Mouse (Mus musculus) CH12.LX (cell line): ENCODE measurements at regions not wholly inside any gene's neighbourhood (a gene's known extent, or its start where the extent isn't known, plus 50 kb on each side); places are given as distances from the start of the nearest gene placed in this dataset.

Experiments used
- DNase-seq: peaks from one replicate; pipeline ENCODE4 v3.0.0-alpha.2; 2013; ENCODE audit errors: extremely low read depth
- H3K27ac ChIP-seq: 2 replicates; pipeline ENCODE4 v1.5.1; 2012; ENCODE audit warnings: low read depth, mild to moderate bottlenecking, control low read depth, moderate library complexity; ENCODE audit not compliant: insufficient read depth
- H3K27me3 ChIP-seq: replicated peaks from 2 replicates; pipeline ENCODE3; 2012; ENCODE audit warnings: inconsistent platforms
- H3K36me3 ChIP-seq, 2 experiments: replicated peaks in 1 of 2; 2 replicates each; pipeline versions ENCODE3 to v1.6.1; 2012; ENCODE audit warnings: inconsistent platforms in 1 of 2, low read length in 1 of 2, mild to moderate bottlenecking in 1 of 2, mixed read lengths in 1 of 2, moderate library complexity in 1 of 2; ENCODE audit not compliant: control insufficient read depth in 1 of 2, insufficient read depth in 1 of 2
- H3K4me1 ChIP-seq, 2 experiments: 2 replicates each; pipeline ENCODE4 v1.6.1; 2012; ENCODE audit warnings: inconsistent platforms in 1 of 2, moderate library complexity in 1 of 2; ENCODE audit not compliant: insufficient read depth in 2 of 2, control insufficient read depth in 1 of 2
- H3K4me2 ChIP-seq: 2 replicates; pipeline ENCODE4 v1.6.1; 2012; ENCODE audit warnings: low read depth, mild to moderate bottlenecking, control low read depth; ENCODE audit not compliant: poor library complexity, insufficient read depth, severe bottlenecking
- H3K4me3 ChIP-seq, 3 experiments: fragments of 150-350 bp in 1 of 3; sonication (generic) in 1 of 3; replicated peaks in 1 of 3; 2 replicates each; pipeline versions ENCODE3 to v1.5.1; 2011 to 2012; ENCODE audit warnings: low read depth in 2 of 3, low read length in 2 of 3, mild to moderate bottlenecking in 2 of 3, moderate library complexity in 2 of 3, control low read depth in 1 of 3, improper control_type of control experiment in 1 of 3, inconsistent platforms in 1 of 3, mixed read lengths in 1 of 3; ENCODE audit not compliant: poor library complexity in 1 of 3
- H3K79me2 ChIP-seq: replicated peaks from 2 replicates; pipeline ENCODE4 v1.6.1; 2012; ENCODE audit warnings: mild to moderate bottlenecking, moderate library complexity; ENCODE audit not compliant: control insufficient read depth, poor library complexity, insufficient read depth, severe bottlenecking; ENCODE audit errors: extremely low read depth
- H3K9ac ChIP-seq: 2 replicates; pipeline ENCODE4 v1.6.1; 2012; ENCODE audit warnings: low read depth, mild to moderate bottlenecking, control low read depth, moderate library complexity; ENCODE audit not compliant: insufficient read depth
- H3K9me3 ChIP-seq: replicated peaks from 2 replicates; pipeline ENCODE3; 2012; ENCODE audit warnings: low read length, inconsistent platforms, mixed read lengths
- BHLHE40 ChIP-seq: IDR thresholded peaks from 2 replicates; pipeline ENCODE4 v1.6.1; 2011; ENCODE audit warnings: mild to moderate bottlenecking, low read depth, low read length, improper control_type of control experiment
- CHD1 ChIP-seq: IDR thresholded peaks from 2 replicates; pipeline ENCODE4 v1.6.1; 2012; ENCODE audit warnings: low read depth, low read length, improper control_type of control experiment, inconsistent platforms
- E2F4 ChIP-seq: IDR thresholded peaks from 2 replicates; pipeline ENCODE4 v1.6.1; 2011; ENCODE audit warnings: low read depth, low read length, improper control_type of control experiment; ENCODE audit not compliant: insufficient replicate concordance
- EP300 ChIP-seq: IDR thresholded peaks from 2 replicates; pipeline ENCODE4 v1.6.1; 2011; ENCODE audit warnings: low read length, improper control_type of control experiment
- HCFC1 ChIP-seq: IDR thresholded peaks from 2 replicates; pipeline ENCODE4 v1.6.1; 2012; ENCODE audit warnings: low read depth, mild to moderate bottlenecking, inconsistent platforms, low read length, improper control_type of control experiment
- JUN ChIP-seq: IDR thresholded peaks from 2 replicates; pipeline ENCODE4 v1.6.1; 2011; ENCODE audit warnings: low read depth, mild to moderate bottlenecking, low read length, improper control_type of control experiment, moderate library complexity; ENCODE audit not compliant: insufficient read depth
- JUND ChIP-seq: conservative IDR thresholded peaks from 2 replicates; pipeline ENCODE4 v1.6.1; 2011; ENCODE audit warnings: low read depth, low read length, improper control_type of control experiment
- KAT2A ChIP-seq: IDR thresholded peaks from 2 replicates; pipeline ENCODE4 v1.6.1; 2012; ENCODE audit warnings: low read length, improper control_type of control experiment, inconsistent platforms; ENCODE audit not compliant: insufficient replicate concordance
- MAFK ChIP-seq: IDR thresholded peaks from 2 replicates; pipeline ENCODE4 v1.6.1; 2011; ENCODE audit warnings: low read length, improper control_type of control experiment; ENCODE audit not compliant: insufficient replicate concordance
- MAX ChIP-seq: IDR thresholded peaks from 2 replicates; pipeline ENCODE4 v1.6.1; 2011; ENCODE audit warnings: low read length, improper control_type of control experiment
- MAZ ChIP-seq: IDR thresholded peaks from 2 replicates; pipeline ENCODE4 v1.6.1; 2012; ENCODE audit warnings: low read depth, mild to moderate bottlenecking, inconsistent platforms, low read length, improper control_type of control experiment, moderate library complexity
- MEF2A ChIP-seq: IDR thresholded peaks from 2 replicates; pipeline ENCODE4 v1.6.1; 2014; ENCODE audit warnings: low read depth, mild to moderate bottlenecking, inconsistent platforms, low read length, improper control_type of control experiment, borderline replicate concordance
- MXI1 ChIP-seq: IDR thresholded peaks from 2 replicates; pipeline ENCODE4 v1.6.1; 2011; ENCODE audit warnings: mild to moderate bottlenecking, low read depth, low read length, improper control_type of control experiment
- NELFE ChIP-seq: IDR thresholded peaks from 2 replicates; pipeline ENCODE4 v1.6.1; 2011; ENCODE audit warnings: low read depth, low read length, improper control_type of control experiment
- NRF1 ChIP-seq: IDR thresholded peaks from 2 replicates; pipeline ENCODE4 v1.6.1; 2014; ENCODE audit warnings: low read depth, mild to moderate bottlenecking, inconsistent platforms, low read length, improper control_type of control experiment, moderate library complexity
- PAX5 ChIP-seq: IDR thresholded peaks from 2 replicates; pipeline ENCODE4 v1.6.1; 2012; ENCODE audit warnings: low read length, inconsistent platforms, mixed read lengths
- POLR2A ChIP-seq: IDR thresholded peaks from 2 replicates; pipeline ENCODE4 v1.6.1; 2011; ENCODE audit warnings: low read depth, mild to moderate bottlenecking, improper control_type of control experiment, low read length
- POLR2AphosphoS2 ChIP-seq: IDR thresholded peaks from 2 replicates; pipeline ENCODE4 v1.6.1; 2011; ENCODE audit warnings: low read depth, low read length, improper control_type of control experiment
- RAD21 ChIP-seq: IDR thresholded peaks from 2 replicates; pipeline ENCODE4 v1.6.1; 2011; ENCODE audit warnings: low read depth, mild to moderate bottlenecking, low read length, improper control_type of control experiment, moderate library complexity
- RCOR1 ChIP-seq: conservative IDR thresholded peaks from 2 replicates; pipeline ENCODE4 v1.6.1; 2012; ENCODE audit warnings: low read depth, mild to moderate bottlenecking, inconsistent platforms, low read length, improper control_type of control experiment
- SIN3A ChIP-seq: IDR thresholded peaks from 2 replicates; pipeline ENCODE4 v1.6.1; 2012; ENCODE audit warnings: low read length, improper control_type of control experiment, inconsistent platforms
- SMC3 ChIP-seq: IDR thresholded peaks from 2 replicates; pipeline ENCODE4 v1.6.1; 2011; ENCODE audit warnings: low read depth, low read length, improper control_type of control experiment
- TBP ChIP-seq: conservative IDR thresholded peaks from 2 replicates; pipeline ENCODE4 v1.6.1; 2011; ENCODE audit warnings: low read depth, low read length, improper control_type of control experiment
- TCF12 ChIP-seq: IDR thresholded peaks from 2 replicates; pipeline ENCODE4 v1.6.1; 2014; ENCODE audit warnings: low read depth, mild to moderate bottlenecking, inconsistent platforms, low read length, improper control_type of control experiment
- UBTF ChIP-seq: IDR thresholded peaks from 2 replicates; pipeline ENCODE4 v1.6.1; 2012; ENCODE audit warnings: low read depth, mild to moderate bottlenecking, inconsistent platforms, low read length, improper control_type of control experiment, moderate library complexity
- USF2 ChIP-seq: conservative IDR thresholded peaks from 2 replicates; pipeline ENCODE4 v1.6.1; 2011; ENCODE audit warnings: low read depth, low read length, improper control_type of control experiment
- ZC3H11A ChIP-seq: IDR thresholded peaks from 2 replicates; pipeline ENCODE4 v1.6.1; 2012; ENCODE audit warnings: low read depth, mild to moderate bottlenecking, inconsistent platforms, low read length, improper control_type of control experiment
- ZKSCAN1 ChIP-seq: IDR thresholded peaks from 2 replicates; pipeline ENCODE4 v1.6.1; 2012; ENCODE audit warnings: low read depth, inconsistent platforms, low read length, improper control_type of control experiment, borderline replicate concordance
- ZMIZ1 ChIP-seq: IDR thresholded peaks from 2 replicates; pipeline ENCODE4 v1.6.1; 2012; ENCODE audit warnings: low read depth, mild to moderate bottlenecking, inconsistent platforms, low read length, improper control_type of control experiment
- ZNF384 ChIP-seq: IDR thresholded peaks from 2 replicates; pipeline ENCODE4 v1.6.1; 2012; ENCODE audit warnings: low read depth, low read length, improper control_type of control experiment, inconsistent platforms
- dilution Hi-C: fragments of 300-500 bp; cut with MboI; formaldehyde crosslinking; loops from 2 replicates; pipeline ENCODE4 v1.14.3; 2020; ENCODE audit warnings: low sequenced_read_pairs; ENCODE audit not compliant: extremely low pct_unique_long_range_greater_than_20kb, extremely low pct_ligation_motif_present
- in situ Hi-C: fragments of 300-500 bp; cut with MboI; formaldehyde crosslinking; loops from 3 replicates; pipeline ENCODE4 v1.14.3; 2019; ENCODE audit warnings: low sequenced_read_pairs, low pct_ligation_motif_present, low pct_unique_long_range_greater_than_20kb, mixed read lengths

GRCm38 (mm10) chr1:71904376-71904948, 251.5 kb upstream of the Fn1 start:
- no peaks in the 10 kb centered on the region for H3K27me3 ChIP-seq

GRCm38 (mm10) chr1:71900106-71901074, 247.4 kb upstream of the Fn1 start:
- H3K4me3 ChIP-seq = no peak overlapping the region
- in situ Hi-C loops = no loop called here
- no peaks in the 10 kb centered on the region for H3K79me2 ChIP-seq
- H3K9ac ChIP-seq = no peak overlapping the region
- no peak overlapping the region for H3K4me2 ChIP-seq
- TF ChIP-seq SIN3A (no peak), JUN (no peak), TBP (no peak), NELFE (no peak), SMC3 (no peak), MAZ (no peak), UBTF (no peak), MAFK (no peak), EP300 (no peak), POLR2AphosphoS2 (no peak), MEF2A (no peak), JUND (no peak), CHD1 (no peak), ZNF384 (no peak), USF2 (no peak), MAX (no peak), PAX5 (no peak)
- TF ChIP-seq, all 38 proteins: peak for 0
- Histone ChIP-seq H3K36me3 (no peaks in the 10 kb centered on the region), H3K27ac (no peak overlapping the region), H3K4me1 (0 out of 4 replicates have a peak, but pooled peaks cover 0 to 3% of the 10 kb centered on the region in 2 experiments), H3K9me3 (no peaks in the 10 kb centered on the region), H3K27me3 (no peaks in the 10 kb centered on the region)
- DNase-seq = no peak
- dilution Hi-C loops = no loop called here

More at GRCm38 (mm10) chr1:71904376-71904948, 251.5 kb upstream of the Fn1 start:
- no peak overlapping the region for H3K4me3 ChIP-seq
- in situ Hi-C loops = no loop called here
- TF ChIP-seq TCF12 (no peak), ZNF384 (no peak), MAX (no peak), MXI1 (no peak), KAT2A (no peak), POLR2AphosphoS2 (no peak), RCOR1 (no peak), JUND (no peak), POLR2A (no peak), RAD21 (no peak), ZC3H11A (no peak), ZKSCAN1 (no peak), HCFC1 (no peak), E2F4 (no peak), NRF1 (no peak), BHLHE40 (no peak), MAZ (no peak), ZMIZ1 (no peak)
- H3K79me2 ChIP-seq = no peaks in the 10 kb centered on the region
- no peaks in the 10 kb centered on the region for H3K9me3 ChIP-seq
- H3K4me1 ChIP-seq = no peaks in the 10 kb centered on the region
- no peak for DNase-seq
- dilution Hi-C loops = no loop called here
- no peak overlapping the region for H3K9ac ChIP-seq
- H3K27ac ChIP-seq = no peak overlapping the region
- H3K4me2 ChIP-seq = no peak overlapping the region
- no peaks in the 10 kb centered on the region for H3K36me3 ChIP-seq
